In genomic region chr6:53720009-53720408, GRCm38 (mm10) we compare ENCODE assay signal across 22 mouse cellular contexts.
A peak's percentile ranks its signal among the peaks of the same experiment; 100 is the strongest.
DNase-seq lines count a peak whose midpoint lies in the region; ATAC-seq and TF ChIP-seq lines count a peak whose summit lies in the region.
"Had no signal": no experiment of that assay in that cellular context is flagged by ENCODE, and none has a peak within 500 bp of the region (broad histone marks: within the 10 kb centered on the region; RNA-seq: fewer than 3 reads in every experiment).

No protein-coding gene starts in this region.

- DNase-seq in limb, embryonic 10.5 days (ENCODE audit: low spot score), result no peak
- DNase-seq in midbrain, embryonic 11.5 days (ENCODE audit: low spot score, missing footprints), result peak; percentile 8
- DNase-seq in midbrain, embryonic 10.5 days (ENCODE audit: low spot score), result no peak
- DNase-seq in limb, embryonic 14.5 days (ENCODE audit: low spot score), result no peak
- DNase-seq in frontal cortex, postnatal 14 days (ENCODE audit: low spot score in 2 of 2), result no peak
- no peak for DNase-seq in left cerebral cortex, postnatal 25 days (ENCODE audit: low spot score in 2 of 2)
- DNase-seq: adrenal gland, adult 2 months; adrenal gland, adult 8-10 months; adrenal gland, postnatal 10 days; adrenal gland, postnatal 14 days; adrenal gland, postnatal 25 days; adrenal gland, postnatal 36 days; B cell, adult 2 months; cerebellum, adult 11 months; cerebellum, adult 11-12 months had no signal

- ATAC-seq in limb, embryonic 12.5 days (ENCODE audit: insufficient number of reproducible peaks, insufficient read depth, low FRiP score, low TSS enrichment, low read depth), result peak; percentile 75
- ATAC-seq in midbrain, embryonic 11.5 days (ENCODE audit: low FRiP score), result no peak
- ATAC-seq in limb, embryonic 13.5 days (ENCODE audit: low FRiP score, low read depth), result peak; percentile 53
- peak; percentile 30; the same call in 1 of the 2 replicates for ATAC-seq in limb, embryonic 14.5 days (ENCODE audit: low FRiP score, low read depth)
- ATAC-seq: activated CD4-positive, CD25-positive, alpha-beta regulatory T cell, adult 4 months; CD4-positive, CD25-positive, alpha-beta regulatory T cell, adult 4 months; Patski had no signal

- H3K4me1 ChIP-seq in limb, embryonic 12.5 days (replicated peaks), result peaks cover 19% of the 10 kb centered on the region
- peaks cover 24% of the 10 kb centered on the region for H3K4me1 ChIP-seq in limb, embryonic 10.5 days
- H3K4me1 ChIP-seq in midbrain, embryonic 11.5 days (ENCODE audit: control insufficient read depth, insufficient read depth, low read length), result no peaks in the 10 kb centered on the region
- no peaks in the 10 kb centered on the region for H3K4me1 ChIP-seq in midbrain, embryonic 10.5 days
- peaks cover 35% of the 10 kb centered on the region for H3K4me1 ChIP-seq in limb, embryonic 13.5 days
- H3K4me1 ChIP-seq in limb, embryonic 14.5 days (ENCODE audit: control insufficient read depth, insufficient read depth, low read length), result peaks cover 19% of the 10 kb centered on the region; the same call in 1 of the 2 replicates

- H3K36me3 ChIP-seq in limb, embryonic 12.5 days, result no peaks in the 10 kb centered on the region
- no peaks in the 10 kb centered on the region for H3K36me3 ChIP-seq in limb, embryonic 10.5 days
- no peaks in the 10 kb centered on the region for H3K36me3 ChIP-seq in midbrain, embryonic 11.5 days (ENCODE audit: control insufficient read depth, insufficient read depth, low read length)
- no peaks in the 10 kb centered on the region for H3K36me3 ChIP-seq in midbrain, embryonic 10.5 days
- no peaks in the 10 kb centered on the region for H3K36me3 ChIP-seq in limb, embryonic 13.5 days
- H3K36me3 ChIP-seq in limb, embryonic 14.5 days (ENCODE audit: control insufficient read depth, insufficient read depth, low read length), result no peaks in the 10 kb centered on the region
- H3K36me3 ChIP-seq: G1E had no signal

- H3K27me3 ChIP-seq in limb, embryonic 12.5 days, result no peaks in the 10 kb centered on the region
- H3K27me3 ChIP-seq in limb, embryonic 10.5 days (ENCODE audit: low read depth, poor library complexity, severe bottlenecking), result peaks cover 21% of the 10 kb centered on the region
- H3K27me3 ChIP-seq in midbrain, embryonic 11.5 days (ENCODE audit: control insufficient read depth, insufficient read depth, low read length), result no peaks in the 10 kb centered on the region
- H3K27me3 ChIP-seq in midbrain, embryonic 10.5 days (ENCODE audit: low read depth, poor library complexity, severe bottlenecking), result peaks cover 18% of the 10 kb centered on the region
- H3K27me3 ChIP-seq in limb, embryonic 13.5 days, result no peaks in the 10 kb centered on the region
- no peaks in the 10 kb centered on the region for H3K27me3 ChIP-seq in limb, embryonic 14.5 days (ENCODE audit: control insufficient read depth, insufficient read depth, low read length)
- H3K27me3 ChIP-seq: CH12.LX, Patski had no signal

- intact Hi-C loops in left cerebral cortex, postnatal 25 days (cut with DNase I), result loop anchor here (2.0 to 5.0 kb wide), 4 partner anchors 433 to 558 kb away; partner anchors contain the start of gene Creb5

- no peaks in the 10 kb centered on the region for H3K9me3 ChIP-seq in limb, embryonic 12.5 days
- no peaks in the 10 kb centered on the region for H3K9me3 ChIP-seq in limb, embryonic 10.5 days (replicated peaks)
- H3K9me3 ChIP-seq in midbrain, embryonic 11.5 days (ENCODE audit: control insufficient read depth, low read length), result no peaks in the 10 kb centered on the region
- no peaks in the 10 kb centered on the region for H3K9me3 ChIP-seq in midbrain, embryonic 10.5 days (replicated peaks)
- H3K9me3 ChIP-seq in limb, embryonic 13.5 days, result no peaks in the 10 kb centered on the region
- H3K9me3 ChIP-seq in limb, embryonic 14.5 days (ENCODE audit: control insufficient read depth, low read length), result no peaks in the 10 kb centered on the region

- H3K27ac ChIP-seq in limb, embryonic 12.5 days, result no peak overlapping the region
- no peak overlapping the region for H3K27ac ChIP-seq in limb, embryonic 10.5 days
- H3K27ac ChIP-seq in midbrain, embryonic 11.5 days (ENCODE audit: low read depth, low read length), result no peak overlapping the region
- no peak overlapping the region for H3K27ac ChIP-seq in midbrain, embryonic 10.5 days (replicated peaks)
- no peak overlapping the region for H3K27ac ChIP-seq in limb, embryonic 13.5 days
- H3K27ac ChIP-seq in limb, embryonic 14.5 days (replicated peaks; ENCODE audit: low read depth, low read length), result no peak overlapping the region

- no peak for TF ChIP-seq POLR2A in limb, embryonic 14.5 days (IDR thresholded peaks at IDR 0.05; ENCODE audit: borderline replicate concordance, extremely low read depth, insufficient read depth, insufficient read length)

- WGBS in limb, embryonic 12.5 days, result 55% methylated on average over 3 of the region's 3 CpGs
- 89% methylated on average over 3 of the region's 3 CpGs for WGBS in limb, embryonic 10.5 days
- WGBS in midbrain, embryonic 11.5 days, result 88% methylated on average over 3 of the region's 3 CpGs
- WGBS in midbrain, embryonic 10.5 days, result 90% methylated on average over 3 of the region's 3 CpGs
- WGBS in limb, embryonic 13.5 days, result 36% methylated on average over 3 of the region's 3 CpGs
- 48% methylated on average over 3 of the region's 3 CpGs for WGBS in limb, embryonic 14.5 days

- H3K4me2 ChIP-seq in limb, embryonic 12.5 days, result no peak overlapping the region
- no peak overlapping the region for H3K4me2 ChIP-seq in midbrain, embryonic 11.5 days
- no peak overlapping the region for H3K4me2 ChIP-seq in limb, embryonic 13.5 days (replicated peaks)
- H3K4me2 ChIP-seq in limb, embryonic 14.5 days (replicated peaks; ENCODE audit: low read depth, low read length, severe bottlenecking), result no peak overlapping the region

- H3K9ac ChIP-seq in limb, embryonic 12.5 days (replicated peaks), result no peak overlapping the region
- H3K9ac ChIP-seq in midbrain, embryonic 11.5 days (ENCODE audit: low read length), result no peak overlapping the region
- no peak overlapping the region for H3K9ac ChIP-seq in limb, embryonic 13.5 days
- H3K9ac ChIP-seq in limb, embryonic 14.5 days (ENCODE audit: low read depth, low read length, severe bottlenecking), result no peak overlapping the region

- no peak overlapping the region for H3K4me3 ChIP-seq in limb, embryonic 12.5 days (replicated peaks)
- H3K4me3 ChIP-seq in limb, embryonic 10.5 days, result no peak overlapping the region
- no peak overlapping the region for H3K4me3 ChIP-seq in midbrain, embryonic 11.5 days (ENCODE audit: low read depth, low read length)
- no peak overlapping the region for H3K4me3 ChIP-seq in midbrain, embryonic 10.5 days
- H3K4me3 ChIP-seq in limb, embryonic 13.5 days, result no peak overlapping the region
- H3K4me3 ChIP-seq in limb, embryonic 14.5 days (replicated peaks; ENCODE audit: low read length), result no peak overlapping the region
